Mouse (Mus musculus): ENCODE measurements around the gene Blm.

GRCm38 (mm10) chr7:80429661-80430060, 105.3 kb downstream of the Blm start:
- TF ChIP-seq POLR2A (IDR thresholded peaks at IDR 0.05; ENCODE audit: borderline replicate concordance, control insufficient read depth, low read depth, low read length), result no peak
- TF ChIP-seq CTCF (IDR thresholded peaks at IDR 0.05; ENCODE audit: control insufficient read depth, insufficient read depth, low read length), result no peak
